Mouse (Mus musculus): ENCODE measurements around the gene Fermt2.
"Not testable (repeated sequence)": the region's sequence is repeated elsewhere in the genome, so short reads cannot be mapped to it uniquely, and the experiment has no call there.

Fermt2 gene

DNA sequence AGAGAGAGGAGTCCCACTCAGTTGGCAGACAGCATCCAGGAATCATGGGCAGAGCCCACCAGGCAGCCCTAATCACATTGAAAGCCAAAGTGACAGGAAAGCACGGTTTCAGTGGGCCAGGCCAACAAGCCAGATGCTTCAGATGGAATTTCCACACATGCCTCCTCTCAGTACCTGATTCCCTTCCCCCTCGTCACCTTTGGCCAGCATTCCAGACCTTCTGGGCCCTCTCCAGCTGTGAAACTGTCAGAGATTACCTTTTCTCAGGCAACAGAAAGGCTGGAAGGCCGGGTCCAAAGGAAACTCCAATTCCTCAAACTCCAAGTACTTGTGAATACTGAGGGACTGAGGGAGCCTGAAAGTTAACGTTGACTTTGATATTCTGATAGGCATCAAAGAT is 19.1 kb downstream of the Fermt2 start:
- no peak for DNase-seq (ENCODE audit: low spot score in 2 of 2)

- DNase-seq (ENCODE audit: low spot score in 2 of 2): no peak
Observed at GRCm38 (mm10) chr14:45507923-45508322, 22.0 kb downstream of the Fermt2 start.

DNA sequence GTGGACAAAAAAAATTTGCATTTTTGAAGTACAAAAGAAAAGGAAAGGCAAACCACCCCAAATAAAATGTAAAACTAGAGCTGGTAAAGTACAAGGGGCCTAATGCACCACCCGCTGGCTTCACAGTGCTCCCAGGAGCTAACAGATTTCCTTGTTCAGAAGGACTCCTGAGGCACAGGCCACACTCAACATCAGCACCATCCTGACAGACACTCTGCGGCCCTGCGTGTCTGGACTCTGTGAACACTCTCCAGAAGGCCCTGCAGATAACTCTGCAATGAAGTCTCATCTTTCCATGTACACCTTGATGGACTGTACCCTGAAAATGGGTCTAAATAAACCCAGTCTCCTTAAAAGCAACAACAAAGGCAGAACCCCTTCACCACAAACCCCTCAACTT is 22.5 kb downstream of the Fermt2 start:
- DNase-seq (ENCODE audit: low spot score in 2 of 2): no peak

DNA sequence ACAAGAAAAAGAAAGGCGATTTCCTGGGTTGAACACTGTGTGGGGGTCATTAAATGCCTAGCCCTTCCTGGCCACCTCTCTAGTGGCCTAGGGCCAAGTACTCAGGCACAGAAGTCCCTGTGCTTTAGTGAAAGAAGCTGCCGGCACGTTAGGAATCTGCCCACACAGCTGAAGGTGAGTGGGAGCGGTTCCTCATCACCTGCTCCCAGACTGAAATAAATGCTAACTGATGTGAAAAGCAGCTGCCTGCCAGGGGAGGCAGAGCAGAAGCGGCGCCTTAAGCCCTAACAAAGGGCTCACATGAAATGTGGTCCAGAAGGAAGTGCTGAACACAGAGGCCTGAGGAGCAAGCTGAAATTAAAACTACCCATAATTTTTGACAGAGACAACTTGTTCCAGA is 22.9 kb downstream of the Fermt2 start:
- no peak for DNase-seq (ENCODE audit: low spot score in 2 of 2)

DNA sequence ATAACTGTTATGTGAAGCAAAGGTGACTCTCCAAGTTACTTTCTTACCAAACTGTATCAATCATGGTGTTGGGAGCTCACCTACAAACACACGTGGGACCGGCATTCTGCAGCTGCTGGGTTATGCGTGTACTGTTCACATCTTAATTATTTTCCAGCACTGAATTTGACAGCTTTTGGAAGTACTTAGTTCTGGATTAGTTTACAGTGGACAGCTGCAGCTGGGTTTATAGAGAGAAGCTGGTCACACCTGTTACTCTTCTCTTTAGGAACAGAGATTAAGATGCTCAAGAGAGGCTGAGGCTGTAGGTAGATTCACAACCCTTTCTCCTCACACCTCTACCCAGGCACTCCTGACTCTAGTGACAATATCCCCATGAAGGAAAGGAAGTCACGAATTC is 23.8 kb downstream of the Fermt2 start:
- no peak for DNase-seq (ENCODE audit: low spot score in 2 of 2)

- no peak for DNase-seq (ENCODE audit: low spot score in 2 of 2)
Observed at GRCm38 (mm10) chr14:45504422-45505113, 25.4 kb downstream of the Fermt2 start.

- no peak for DNase-seq (ENCODE audit: low spot score in 2 of 2)
Observed at GRCm38 (mm10) chr14:45503934-45504333, 26.0 kb downstream of the Fermt2 start.

DNA sequence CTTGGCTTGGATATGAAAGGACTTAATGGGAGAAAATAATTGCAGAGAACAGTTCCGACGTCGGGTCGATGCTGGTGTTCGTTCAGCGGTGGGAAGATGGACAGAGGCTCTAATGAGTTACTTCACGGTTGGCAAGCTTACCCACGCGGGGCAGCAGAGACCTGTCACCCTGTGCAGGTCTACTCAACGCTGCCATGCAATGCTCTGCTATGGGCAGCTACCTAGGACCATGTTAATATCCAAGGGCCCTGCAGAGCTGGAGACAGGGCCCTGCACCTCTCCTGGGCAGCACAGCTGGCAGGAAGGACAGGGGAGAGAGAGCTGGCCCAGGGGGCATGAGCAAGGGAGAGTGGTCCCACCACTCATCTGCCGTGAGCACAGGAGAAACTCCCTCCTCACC is 29.9 kb downstream of the Fermt2 start:
- no peak for DNase-seq (ENCODE audit: low spot score in 2 of 2)

DNA sequence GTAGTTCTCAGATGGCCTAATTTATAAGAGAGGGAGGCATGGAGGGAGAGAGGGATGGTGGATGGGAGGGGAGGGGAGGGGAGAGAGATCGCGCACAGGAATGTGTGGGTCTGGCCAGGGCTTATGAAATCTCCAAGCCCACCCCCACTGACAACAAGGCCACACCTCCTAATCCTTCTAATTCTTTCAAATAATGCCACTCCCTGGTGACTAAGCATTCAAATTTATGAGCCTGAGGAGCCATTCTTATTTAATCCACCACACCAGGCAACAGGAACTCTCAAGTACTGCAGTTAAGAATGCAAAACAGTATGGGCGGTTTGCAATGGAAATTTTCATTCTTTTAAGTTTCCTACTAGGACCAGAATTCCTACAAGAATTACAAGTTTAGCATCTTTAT is 32.8 kb downstream of the Fermt2 start:
- DNase-seq (ENCODE audit: low spot score in 2 of 2): no peak

GRCm38 (mm10) chr14:45495810-45496209 is 34.1 kb downstream of the Fermt2 start:
- DNase-seq (ENCODE audit: low spot score in 2 of 2): not testable (repeated sequence)

DNA sequence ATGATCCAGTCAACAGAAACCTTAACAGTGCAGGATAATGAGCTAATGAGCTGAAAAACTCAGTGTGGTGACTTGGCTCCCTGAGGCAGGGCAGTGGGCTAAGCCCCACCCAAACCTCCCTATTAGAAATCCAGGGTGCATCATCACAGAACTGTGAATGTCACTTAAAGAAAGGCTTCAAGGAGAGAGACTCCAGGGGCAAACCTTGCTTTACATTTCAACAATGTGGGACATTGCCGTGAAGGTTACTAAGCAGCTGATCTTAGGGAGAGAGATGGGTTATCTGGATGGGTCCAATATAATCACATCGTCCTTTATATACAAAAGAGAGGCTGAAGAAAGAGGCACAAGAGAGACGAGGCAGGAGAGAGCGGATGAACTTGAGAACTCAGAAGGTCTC is 36.0 kb downstream of the Fermt2 start:
- DNase-seq (ENCODE audit: low spot score in 2 of 2): no peak

DNA sequence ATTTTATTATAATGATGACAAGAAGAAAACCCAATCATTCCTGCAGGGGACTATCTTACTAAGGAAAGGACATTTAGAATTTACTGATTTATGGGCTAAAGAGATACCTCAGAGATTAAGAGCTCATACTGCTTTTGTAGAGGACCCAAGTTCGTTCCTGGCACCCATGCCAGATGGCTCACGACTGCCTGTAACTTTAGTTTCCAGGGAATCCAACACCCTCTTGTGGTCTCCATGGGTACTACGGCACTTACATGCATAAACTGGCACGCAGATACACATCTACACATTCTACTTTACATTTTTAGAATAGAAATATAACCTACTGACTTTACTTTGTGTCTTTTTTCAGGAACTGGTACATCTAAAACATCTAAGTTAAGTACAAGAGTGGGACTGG is 37.2 kb downstream of the Fermt2 start:
- DNase-seq (ENCODE audit: low spot score in 2 of 2): peak in 1 of 2 experiments; percentile 15

- DNase-seq (ENCODE audit: low spot score in 2 of 2): peak in 1 of 2 experiments; percentile 10
Observed at GRCm38 (mm10) chr14:45492038-45492437, 37.9 kb downstream of the Fermt2 start.

DNA sequence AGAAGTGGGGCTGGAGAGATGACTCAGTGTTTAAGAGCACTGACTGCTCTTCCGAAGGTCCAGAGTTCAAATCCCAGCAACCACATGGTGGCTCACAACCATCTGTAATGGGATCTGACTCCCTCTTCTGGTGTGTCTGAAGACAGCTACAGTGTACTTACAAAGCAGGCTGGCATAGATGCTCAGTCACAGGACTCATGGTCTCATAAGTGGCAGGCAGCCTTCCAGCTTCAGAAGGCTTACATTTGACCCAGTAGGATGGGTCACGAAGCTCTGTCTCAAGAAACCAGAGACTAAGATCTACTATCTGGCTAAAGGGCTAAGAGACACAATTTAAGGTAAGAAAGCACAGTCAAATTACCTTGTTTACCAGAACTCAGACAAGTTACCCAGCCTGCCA is 42.7 kb downstream of the Fermt2 start:
- DNase-seq (ENCODE audit: low spot score in 2 of 2): peak in 1 of 2 experiments; percentile 12

GRCm38 (mm10) chr14:45483361-45483760 is 46.6 kb downstream of the Fermt2 start:
- DNase-seq (ENCODE audit: low spot score in 2 of 2): not testable (repeated sequence)

GRCm38 (mm10) chr14:45478977-45479806 is 50.7 kb downstream of the Fermt2 start:
- no peak for DNase-seq (ENCODE audit: low spot score in 2 of 2)

DNA sequence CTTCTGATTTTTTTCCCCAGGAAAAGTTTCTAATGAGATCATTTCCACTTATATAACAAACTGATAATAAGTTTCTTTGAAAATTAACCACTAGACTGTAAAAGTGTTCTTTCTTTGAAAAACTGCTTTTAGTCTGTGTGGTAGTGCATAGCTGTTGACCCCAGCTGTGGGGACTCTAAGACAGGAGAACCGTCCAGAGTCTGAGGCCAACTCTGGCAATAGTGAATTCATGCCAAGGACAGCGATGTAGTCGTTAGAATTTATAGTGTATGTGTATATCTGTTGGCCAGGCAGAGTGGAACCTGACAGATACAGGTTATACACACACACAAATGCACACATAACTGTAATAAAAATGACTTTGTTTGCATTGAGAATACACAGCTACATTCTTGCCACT is 51.4 kb downstream of the Fermt2 start:
- DNase-seq (ENCODE audit: low spot score in 2 of 2): no peak

DNA sequence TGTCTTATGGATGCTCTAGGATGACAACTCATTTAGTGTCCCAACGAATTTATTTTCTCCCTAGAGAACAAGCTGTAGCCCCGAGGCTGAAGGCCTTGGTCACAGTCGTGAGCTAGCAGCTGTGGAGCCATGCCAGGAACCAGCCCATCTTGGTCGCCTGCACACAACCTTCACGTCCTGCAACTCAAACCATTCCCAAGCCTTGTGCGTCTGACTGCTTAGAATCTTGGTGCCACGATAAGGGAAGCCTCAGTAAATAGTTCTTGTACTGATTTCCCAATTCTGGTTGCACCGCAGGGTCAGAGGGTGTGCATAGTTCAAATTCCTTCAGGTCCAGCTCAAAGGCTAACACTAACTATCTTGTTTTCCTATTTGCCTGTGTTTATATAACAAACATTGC is 52.3 kb downstream of the Fermt2 start:
- DNase-seq (ENCODE audit: low spot score in 2 of 2): no peak

DNA sequence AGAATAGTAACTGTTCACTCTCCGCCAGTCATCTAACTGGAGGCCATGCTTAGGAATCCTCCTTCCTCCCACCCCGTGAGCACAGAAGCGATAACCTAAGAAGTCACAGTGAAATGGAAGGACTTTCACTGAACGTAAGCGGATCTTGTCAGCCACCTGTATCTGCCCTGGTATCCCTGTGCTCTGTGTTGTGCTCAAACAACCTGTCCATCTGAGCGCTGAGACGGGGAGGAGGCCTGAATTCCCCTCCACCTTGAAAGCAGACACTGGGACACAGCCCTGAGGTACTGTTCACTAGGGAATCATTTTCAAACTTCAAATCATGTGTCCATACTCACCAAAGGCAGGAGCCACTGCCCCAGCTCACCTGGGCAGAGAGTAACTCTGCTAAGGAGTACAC is 52.9 kb downstream of the Fermt2 start:
- DNase-seq (ENCODE audit: low spot score in 2 of 2): no peak

- no peak for DNase-seq (ENCODE audit: low spot score in 2 of 2)
Observed at GRCm38 (mm10) chr14:45472536-45472935, 57.4 kb downstream of the Fermt2 start.

GRCm38 (mm10) chr14:45469446-45469845 is 60.5 kb downstream of the Fermt2 start:
- DNase-seq (ENCODE audit: low spot score in 2 of 2): no peak

DNA sequence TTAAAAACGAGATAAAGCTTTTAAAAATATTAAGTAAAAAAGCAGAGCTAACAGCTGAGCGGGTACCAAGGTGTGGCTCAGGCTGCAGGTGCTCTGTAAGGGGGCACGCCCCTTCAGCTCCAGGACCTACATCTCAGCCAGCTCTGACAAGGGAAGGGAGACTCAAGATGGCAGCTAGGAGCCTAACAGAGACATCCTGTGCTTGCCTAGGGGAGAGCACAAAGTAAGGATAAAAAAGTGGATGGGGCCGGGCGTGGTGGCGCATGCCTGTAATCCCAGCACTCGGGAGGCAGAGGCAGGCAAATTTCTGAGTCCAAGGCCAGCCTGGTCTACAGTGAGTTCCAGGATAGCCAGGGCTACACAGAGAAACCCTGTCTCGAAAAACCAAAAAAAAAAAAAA is 63.5 kb downstream of the Fermt2 start:
- DNase-seq (ENCODE audit: low spot score in 2 of 2): not testable (repeated sequence)

Data from right cerebral cortex, postnatal 10 days (tissue).